Mouse (Mus musculus): ENCODE measurements around the gene Irf7. TPM values are rescaled to one million over a fixed set of nuclear protein-coding genes. Genes with fewer than 3 reads are reported as not detected.

Gene Irf7
- 103 TPM for polyA plus RNA-seq (2017; shearing (Covaris generic))

DNA sequence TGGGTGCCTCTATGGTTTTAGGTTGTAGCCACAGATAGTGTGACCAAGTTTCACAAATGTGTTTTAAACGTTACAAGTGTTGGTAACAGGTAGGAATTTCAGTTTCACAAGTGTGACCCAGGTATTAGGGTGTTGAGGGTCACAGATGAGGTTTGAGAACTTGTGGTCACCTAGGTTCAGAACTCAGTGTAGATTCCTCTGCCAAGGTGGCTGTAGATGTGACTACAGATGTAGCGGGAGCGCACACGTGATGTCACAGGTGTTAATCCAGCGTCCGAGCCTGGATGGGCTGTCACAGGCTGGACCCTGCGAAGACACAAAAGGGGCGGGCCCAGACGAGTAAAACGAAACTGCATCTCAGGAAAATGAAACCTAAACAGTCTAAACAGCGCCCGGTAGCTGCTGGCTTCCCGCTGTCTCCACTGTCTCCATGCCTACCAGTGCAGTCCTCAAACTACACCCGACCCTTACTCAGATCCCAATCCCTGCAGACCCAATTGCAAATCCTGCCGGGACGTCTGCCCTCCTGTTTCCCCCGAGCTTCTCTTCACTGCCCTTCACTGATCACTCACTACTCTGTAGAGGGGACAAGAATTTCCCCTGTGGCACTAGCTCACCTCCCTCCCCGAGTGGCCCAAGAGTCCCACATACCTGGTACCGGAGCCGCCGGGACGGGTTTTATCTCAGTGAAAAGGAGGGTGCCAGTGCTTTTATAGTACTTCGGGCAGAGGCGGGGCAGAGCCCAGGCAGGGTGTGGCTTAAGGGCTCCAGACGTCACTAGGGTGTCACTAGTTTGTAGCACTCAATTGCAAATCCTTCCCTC, at the start of gene Irf7:
TSS of gene Irf7 (minus strand) at position 743 of the 823 bp plus-strand sequence.

DNA sequence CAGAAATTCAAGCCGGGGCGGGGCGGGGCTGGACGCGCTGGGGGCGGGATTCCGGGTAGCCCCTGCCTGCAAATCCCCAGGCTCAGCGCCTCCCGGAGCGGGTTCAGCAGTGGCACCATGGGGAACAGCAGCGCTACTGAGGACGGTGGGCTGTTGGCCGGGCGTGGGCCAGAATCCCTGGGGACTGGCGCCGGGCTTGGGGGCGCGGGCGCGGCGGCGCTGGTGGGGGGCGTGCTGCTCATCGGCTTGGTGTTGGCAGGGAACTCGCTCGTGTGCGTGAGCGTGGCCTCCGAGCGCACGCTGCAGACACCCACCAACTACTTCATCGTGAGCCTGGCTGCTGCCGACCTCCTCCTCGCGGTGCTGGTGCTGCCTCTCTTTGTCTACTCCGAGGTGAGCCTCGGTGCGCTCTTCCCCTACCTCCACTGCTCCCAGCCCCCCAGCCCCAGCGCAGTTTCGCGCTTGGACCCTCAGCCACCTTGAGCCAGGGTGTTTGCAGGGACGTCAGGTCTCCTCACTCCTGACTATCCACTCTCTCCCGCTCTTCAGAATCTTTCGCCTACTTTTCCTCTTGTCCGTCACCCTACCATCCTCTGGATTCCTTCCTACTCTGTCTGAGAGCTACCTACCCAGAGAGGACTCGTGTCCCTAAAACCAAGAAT, 25.8 kb upstream of the Irf7 start, which contains the start of gene Drd4:
TSS of gene Drd4 (plus strand) at position 86 of the 662 bp plus-strand sequence.

DNA sequence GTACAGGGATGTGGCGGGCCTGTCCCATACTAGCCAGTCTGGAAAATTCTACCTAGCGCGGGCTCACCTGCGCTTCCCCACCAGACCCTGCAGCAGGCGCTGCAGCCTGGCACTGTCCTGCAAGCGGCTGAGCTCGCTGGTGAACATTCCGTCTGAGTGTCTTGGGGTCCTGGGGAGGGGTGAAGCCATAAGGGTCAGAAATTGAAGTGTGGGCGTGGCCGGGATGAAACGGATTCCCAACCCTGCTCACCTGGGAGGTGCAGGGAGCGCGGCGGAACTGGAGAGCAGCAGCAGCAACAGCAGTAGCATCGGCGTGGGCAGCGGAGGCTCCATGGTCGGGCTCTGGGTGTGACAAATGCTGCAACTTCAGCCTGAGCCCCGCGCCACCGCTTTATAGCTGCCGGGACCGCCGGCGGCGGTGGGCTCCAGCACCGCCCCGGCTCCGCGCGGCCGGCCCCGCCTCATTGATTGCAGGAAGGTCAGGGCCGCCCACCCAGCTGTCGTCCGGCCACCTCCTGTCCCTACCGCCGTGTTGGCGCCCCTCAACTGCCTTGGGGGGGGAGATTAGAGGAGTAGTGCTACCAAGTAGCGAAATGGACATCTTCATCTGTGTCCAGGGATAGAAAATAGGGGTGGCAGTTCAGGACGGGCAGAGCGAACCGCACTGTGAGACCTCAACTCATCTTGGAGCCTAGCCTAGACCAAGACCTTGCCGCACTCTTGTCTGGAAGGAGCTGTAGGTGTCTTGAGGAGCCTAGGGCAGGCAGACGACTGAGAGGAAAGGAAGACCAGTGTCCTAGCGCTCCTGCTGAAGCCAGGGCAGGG, 12.7 kb upstream of the Irf7 start, which contains the start of gene Sct:
TSS of gene Sct (minus strand) at position 368 of the 825 bp plus-strand sequence.

DNA sequence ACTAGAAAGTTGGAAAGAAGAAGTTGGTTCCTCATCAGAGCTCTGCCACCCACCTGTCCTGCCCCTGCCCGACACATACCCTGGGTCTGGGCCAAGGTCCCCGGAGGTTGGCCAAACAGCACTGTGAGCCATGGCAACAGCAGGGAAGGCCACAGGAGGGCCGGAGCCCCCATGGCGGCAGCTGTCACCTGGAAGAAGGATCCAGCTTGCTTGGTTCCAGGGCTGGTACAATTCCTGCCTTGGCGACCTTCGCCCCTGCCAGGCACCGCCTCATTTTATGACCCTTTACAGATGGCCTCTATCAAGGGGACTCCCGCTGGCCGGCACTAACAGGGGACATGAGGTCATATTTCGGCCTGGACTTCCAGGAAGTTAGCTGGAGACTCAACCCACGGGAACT, 10.3 kb upstream of the Irf7 start, which contains the start of gene Cdhr5:
TSS of gene Cdhr5 (minus strand) at position 241 of the 400 bp plus-strand sequence.

DNA sequence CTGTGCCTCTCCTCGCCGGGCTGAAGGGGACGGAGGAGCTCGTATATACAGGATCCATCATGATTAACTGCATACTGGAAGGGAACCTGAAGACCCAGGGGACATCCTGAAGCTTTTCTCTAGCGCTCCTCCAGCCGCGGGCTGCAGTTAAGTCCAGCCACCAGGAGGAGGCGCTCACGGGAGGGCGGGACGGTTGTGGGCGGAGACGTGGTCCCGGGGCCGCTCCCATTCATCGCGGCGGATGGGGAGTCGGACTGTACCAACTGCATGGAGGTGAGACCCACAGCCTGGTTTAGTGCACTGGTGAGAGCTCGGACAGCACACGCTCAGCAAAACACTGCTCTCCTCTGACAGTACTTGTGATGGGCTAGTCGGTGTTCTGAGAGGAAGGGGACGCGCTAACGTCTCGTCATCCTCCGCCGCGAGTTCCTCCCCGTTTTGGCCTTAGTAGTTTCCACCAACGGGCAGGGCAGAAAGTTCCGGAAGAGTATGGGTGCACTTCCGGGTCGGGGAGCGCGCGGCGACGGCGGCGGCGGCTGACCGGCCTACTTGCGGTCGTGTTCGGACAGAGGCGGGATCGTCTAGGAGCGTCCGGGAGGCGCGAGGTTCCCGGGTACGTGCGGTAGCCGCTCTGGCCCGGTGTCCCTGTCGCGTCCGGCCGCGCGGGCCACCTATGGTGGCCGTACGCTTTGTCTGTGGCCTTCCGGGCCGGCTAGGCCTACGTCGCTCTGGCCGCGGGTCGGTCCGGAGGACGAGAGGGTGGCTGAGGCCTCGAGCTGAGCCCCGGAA, 37.8 kb downstream of the Irf7 start, which contains the start of gene Phrf1:
TSS of gene Phrf1 (plus strand) at position 506 of the 789 bp plus-strand sequence.

DNA sequence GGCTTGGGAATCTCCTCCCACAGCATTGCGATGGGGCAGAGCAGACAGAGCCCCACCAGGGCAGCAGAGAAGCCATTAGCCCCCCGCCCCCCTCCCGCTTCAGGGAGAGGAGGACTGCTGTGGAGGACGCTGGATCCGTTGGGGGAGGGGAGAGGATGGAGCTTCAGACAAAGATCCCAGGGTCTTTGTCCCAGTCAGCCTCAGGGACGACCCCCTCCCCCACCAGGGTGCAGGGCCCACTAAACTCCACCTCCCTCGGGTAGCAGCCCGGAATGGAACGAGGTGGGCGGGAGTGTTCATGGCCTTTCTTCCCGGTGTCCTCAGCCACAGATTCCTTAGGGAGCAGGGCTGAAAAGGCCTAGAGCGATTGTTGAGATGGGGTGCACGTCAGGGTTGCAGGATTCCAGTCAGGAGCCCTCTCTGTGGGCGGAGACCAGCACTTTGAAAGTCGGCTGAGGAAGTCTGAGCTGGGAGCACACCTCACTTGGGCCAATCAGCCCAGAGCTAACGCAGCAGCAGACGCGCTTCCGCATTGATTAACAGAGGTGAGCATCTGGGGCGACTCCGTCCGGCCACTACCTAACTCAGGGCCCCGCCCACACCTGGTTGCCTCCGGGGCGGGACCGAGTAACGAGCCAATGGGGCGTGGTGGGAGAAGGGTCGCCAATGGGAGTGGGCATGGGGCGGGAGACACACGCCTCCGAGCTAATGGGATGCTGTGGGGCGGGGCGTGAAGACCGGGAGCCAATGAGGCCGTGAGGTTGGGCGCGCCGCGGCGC, 51.0 kb downstream of the Irf7 start, which contains the start of gene Rassf7:
TSS of gene Rassf7 (plus strand) at position 760 of the 779 bp plus-strand sequence.

DNA sequence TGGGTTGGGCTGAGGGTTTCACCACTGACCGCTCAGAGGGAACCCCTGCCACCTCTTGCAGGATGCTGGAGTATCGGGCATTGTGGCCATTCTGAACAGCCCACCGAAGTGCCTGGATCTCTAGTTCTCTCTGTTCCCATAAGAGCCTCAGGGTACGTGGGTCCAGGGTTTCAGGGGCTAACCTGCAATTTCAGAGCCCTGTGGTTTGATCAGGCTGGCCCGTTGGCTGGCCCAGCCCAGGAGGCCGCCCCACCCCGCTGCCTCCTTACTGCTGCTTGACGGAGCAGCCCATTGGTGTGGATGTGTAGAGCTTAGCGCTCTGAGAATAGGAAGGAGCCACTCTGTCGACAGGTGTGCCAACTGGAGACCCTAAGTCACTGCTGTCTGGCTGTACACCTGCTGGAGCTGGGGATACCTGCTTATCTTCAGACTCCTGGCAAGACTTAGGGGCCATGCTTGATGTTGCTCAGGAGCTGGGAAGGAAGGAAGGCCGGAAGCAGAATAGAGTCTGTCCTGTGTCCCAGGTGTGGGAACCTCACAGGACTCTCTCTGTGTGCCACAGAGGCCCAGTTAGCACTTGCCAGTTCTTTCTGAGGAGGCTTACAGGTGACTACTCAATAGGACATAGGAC, 52.6 kb downstream of the Irf7 start, which contains the start of gene Lmntd2:
TSS of gene Lmntd2 (minus strand) at position 476 of the 631 bp plus-strand sequence.

Other genes starting within 250 kb of the Irf7 start
- gene Ifitm6, start 248.6 kb downstream of the Irf7 start, polyA plus RNA-seq (2017; shearing (Covaris generic)): not detected
- gene Gm17387, start 237.3 kb downstream of the Irf7 start, polyA plus RNA-seq (2017; shearing (Covaris generic)): not detected
- 0.85 TPM for gene B4galnt4, start 205.4 kb downstream of the Irf7 start, polyA plus RNA-seq (2017; shearing (Covaris generic))
- 95.4 TPM for gene Pkp3, start 188.3 kb downstream of the Irf7 start, polyA plus RNA-seq (2017; shearing (Covaris generic))
- gene Sigirr, start 165.9 kb downstream of the Irf7 start, polyA plus RNA-seq (2017; shearing (Covaris generic)): 73.6 TPM
- not detected for gene Ano9, start 148.7 kb downstream of the Irf7 start, polyA plus RNA-seq (2017; shearing (Covaris generic))
- 8.6 TPM for gene Ptdss2, start 144.1 kb downstream of the Irf7 start, polyA plus RNA-seq (2017; shearing (Covaris generic))
- gene Rnh1, start 93.6 kb downstream of the Irf7 start, polyA plus RNA-seq (2017; shearing (Covaris generic)): 49.7 TPM
- gene Hras, start 72.5 kb downstream of the Irf7 start, polyA plus RNA-seq (2017; shearing (Covaris generic)): 25.1 TPM
- 2.3 TPM for gene Lrrc56, start 72.3 kb downstream of the Irf7 start, polyA plus RNA-seq (2017; shearing (Covaris generic))
- 6.6 TPM for gene Lmntd2, start 52.4 kb downstream of the Irf7 start, polyA plus RNA-seq (2017; shearing (Covaris generic))
- 10.0 TPM for gene Rassf7, start 50.6 kb downstream of the Irf7 start, polyA plus RNA-seq (2017; shearing (Covaris generic))
- gene Phrf1, start 37.7 kb downstream of the Irf7 start, polyA plus RNA-seq (2017; shearing (Covaris generic)): 112 TPM
- not detected for gene Cdhr5, start 10.3 kb upstream of the Irf7 start, polyA plus RNA-seq (2017; shearing (Covaris generic))
- gene Sct, start 12.7 kb upstream of the Irf7 start, polyA plus RNA-seq (2017; shearing (Covaris generic)): not detected
- not detected for gene Drd4, start 25.5 kb upstream of the Irf7 start, polyA plus RNA-seq (2017; shearing (Covaris generic))
- 75.5 TPM for gene Deaf1, start 61.2 kb upstream of the Irf7 start, polyA plus RNA-seq (2017; shearing (Covaris generic))
- gene Tmem80, start 61.3 kb upstream of the Irf7 start, polyA plus RNA-seq (2017; shearing (Covaris generic)): 29.6 TPM
- gene Eps8l2, start 72.4 kb upstream of the Irf7 start, polyA plus RNA-seq (2017; shearing (Covaris generic)): not detected
- gene Taldo1, start 125.7 kb upstream of the Irf7 start, polyA plus RNA-seq (2017; shearing (Covaris generic)): 215 TPM
- 31.3 TPM for gene Gatd1, start 147.7 kb upstream of the Irf7 start, polyA plus RNA-seq (2017; shearing (Covaris generic))
- not detected for gene Cend1, start 163.0 kb upstream of the Irf7 start, polyA plus RNA-seq (2017; shearing (Covaris generic))
- 72.6 TPM for gene Slc25a22, start 171.4 kb upstream of the Irf7 start, polyA plus RNA-seq (2017; shearing (Covaris generic))
- 3.4 TPM for gene Pidd1, start 177.5 kb upstream of the Irf7 start, polyA plus RNA-seq (2017; shearing (Covaris generic))
- gene Rplp2, start 180.9 kb upstream of the Irf7 start, polyA plus RNA-seq (2017; shearing (Covaris generic)): 2,296 TPM
- 132 TPM for gene Pnpla2, start 188.7 kb upstream of the Irf7 start, polyA plus RNA-seq (2017; shearing (Covaris generic))
- 0.88 TPM for gene Cracr2b, start 194.6 kb upstream of the Irf7 start, polyA plus RNA-seq (2017; shearing (Covaris generic))
- gene Cd151, start 200.9 kb upstream of the Irf7 start, polyA plus RNA-seq (2017; shearing (Covaris generic)): 5.6 TPM
- 20.3 TPM for gene Polr2l, start 208.7 kb upstream of the Irf7 start, polyA plus RNA-seq (2017; shearing (Covaris generic))
- gene Tspan4, start 208.8 kb upstream of the Irf7 start, polyA plus RNA-seq (2017; shearing (Covaris generic)): 1.1 TPM